Mouse (Mus musculus) forelimb bud, embryonic 11.5 days (tissue): ENCODE measurements around the gene Cops7a.

Source experiments
- DNase-seq: peaks from one replicate; pipeline ENCODE4 v3.0.0-alpha.2; 2012; ENCODE audit warnings: low read depth, low spot score

The Cops7a gene

GRCm38 (mm10) chr6:124918890-124919627, 46.3 kb downstream of the Cops7a start:
- DNase-seq, result no peak

- no peak for DNase-seq
These were observed 47.0 kb downstream of the Cops7a start for GRCm38 (mm10) chr6:124918331-124918690.

- DNase-seq, result peak; percentile 86
These were observed 47.6 kb downstream of the Cops7a start for GRCm38 (mm10) chr6:124917518-124918330.

- peak; percentile 77 for DNase-seq
These were observed 48.4 kb downstream of the Cops7a start for GRCm38 (mm10) chr6:124916695-124917517.

- no peak for DNase-seq
These were observed 49.2 kb downstream of the Cops7a start for GRCm38 (mm10) chr6:124915942-124916694.

- DNase-seq, result no peak
These were observed 50.0 kb downstream of the Cops7a start for GRCm38 (mm10) chr6:124915160-124915941.

GRCm38 (mm10) chr6:124914511-124914910, 50.8 kb downstream of the Cops7a start:
- no peak for DNase-seq

- no peak for DNase-seq
These were observed 51.5 kb downstream of the Cops7a start for GRCm38 (mm10) chr6:124913721-124914285.

- no peak for DNase-seq
These were observed 52.1 kb downstream of the Cops7a start for GRCm38 (mm10) chr6:124913214-124913613.

- DNase-seq, result no peak
These were observed 53.7 kb downstream of the Cops7a start, which contains the start of gene Lag3 for GRCm38 (mm10) chr6:124911533-124912218. Lag3 (minus strand) TSS chr6:124911705.

- no peak for DNase-seq
These were observed 55.3 kb downstream of the Cops7a start for GRCm38 (mm10) chr6:124910032-124910431.
